Mouse (Mus musculus): ENCODE results near the gene Lgr6.

DNA sequence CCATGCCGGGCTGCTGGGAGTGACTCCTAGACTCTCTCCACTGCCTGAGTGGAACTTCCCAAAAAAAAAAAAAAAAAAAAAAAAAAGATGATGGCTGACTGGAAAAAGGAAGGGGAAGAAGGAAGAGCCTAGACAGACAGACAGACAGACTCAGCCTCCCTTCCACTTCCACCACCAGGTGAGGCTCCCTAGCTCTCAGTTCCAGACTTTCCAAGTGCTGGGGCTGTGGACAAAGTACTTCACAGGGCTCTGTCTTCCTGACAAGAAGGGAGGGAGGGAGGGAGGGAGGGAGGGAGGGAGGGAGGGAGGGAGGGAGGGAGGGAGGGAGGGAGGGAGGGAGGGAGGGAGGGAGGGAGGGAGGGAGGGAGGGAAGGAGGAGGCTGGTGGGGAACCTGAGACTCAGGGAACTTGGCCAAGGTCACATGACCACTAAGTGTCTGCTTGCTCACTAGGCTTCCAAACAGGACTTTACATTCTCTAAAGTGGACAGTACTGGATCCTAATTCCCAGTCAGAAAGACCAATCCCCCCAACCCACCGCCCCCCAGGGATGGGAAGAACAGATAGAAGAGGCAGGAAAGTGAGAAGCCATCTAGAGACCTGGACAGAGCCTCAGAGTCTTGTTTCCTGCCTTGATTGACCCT is 25.4 kb upstream of the Lgr6 start:
- TF ChIP-seq POLR2A (IDR thresholded peaks at IDR 0.05; ENCODE audit: low read depth, low read length) (no peak), CTCF (IDR thresholded peaks at IDR 0.05; ENCODE audit: extremely low read depth, insufficient read depth, insufficient read length, insufficient replicate concordance) (no peak)
